Mouse (Mus musculus): ENCODE data around the gene Ace. TPM values are rescaled to one million over a fixed set of nuclear protein-coding genes. Genes with fewer than 3 reads are reported as not detected.
"Not testable (repeated sequence)": the region's sequence is repeated elsewhere in the genome, so short reads cannot be mapped to it uniquely, and the experiment has no call there.

Gene Ace
- polyA plus RNA-seq, 1 experiment from 2014 or later, result 0.36 TPM

DNA sequence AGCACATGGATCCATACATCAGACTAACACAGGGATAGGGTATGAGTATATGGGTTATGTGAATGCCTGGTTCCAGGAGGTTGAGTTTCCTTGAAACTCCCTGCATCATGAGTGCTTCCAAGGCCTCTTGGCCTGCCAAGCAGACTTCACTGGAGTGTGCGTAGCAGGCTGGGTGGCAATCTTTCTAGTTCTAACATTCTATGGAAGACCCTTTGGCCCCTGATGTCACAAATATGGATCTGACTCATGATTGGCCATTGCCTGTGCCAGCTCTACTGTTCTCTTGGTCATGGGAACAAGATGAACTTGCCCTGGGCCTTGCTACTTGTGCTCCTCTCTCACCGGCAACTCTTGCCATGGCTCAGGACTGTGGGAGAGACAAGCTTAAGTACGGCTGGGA is 26.6 kb downstream of the Ace start, which contains the start of gene Ace3:
TSS of gene Ace3 (plus strand) at position 301 of the 400 bp plus-strand sequence.
- Histone ChIP-seq H3K27ac (no peak within 1 kb of the TSS), H3K79me2 (ENCODE audit: inconsistent target) (no peaks in the 10 kb centered on the region), H3K4me3 (ENCODE audit: inconsistent target) (no peak within 1 kb of the TSS), H3K36me3 (ENCODE audit: inconsistent target) (no peaks in the 10 kb centered on the region)
- WGBS (ENCODE audit: missing documents), result 96% methylated on average over 3 of the region's 3 CpGs

- H3K36me3 ChIP-seq (ENCODE audit: inconsistent target), result no peaks in the 10 kb centered on the region
- H3K27ac ChIP-seq, result no peak overlapping the region
- WGBS (ENCODE audit: missing documents), result 94% methylated on average over 6 of the region's 6 CpGs
- H3K79me2 ChIP-seq (ENCODE audit: inconsistent target), result no peaks in the 10 kb centered on the region
- no peak overlapping the region for H3K4me3 ChIP-seq (ENCODE audit: inconsistent target)
These were observed 32.3 kb downstream of the Ace start for GRCm38 (mm10) chr11:106000062-106000461.

GRCm38 (mm10) chr11:106001718-106002117 is 34.0 kb downstream of the Ace start:
- H3K4me3 ChIP-seq (ENCODE audit: inconsistent target), result no peak overlapping the region
- WGBS (ENCODE audit: missing documents), result 27% methylated on average over 4 of the region's 4 CpGs
- H3K27ac ChIP-seq, result no peak overlapping the region
- H3K79me2 ChIP-seq (ENCODE audit: inconsistent target), result no peaks in the 10 kb centered on the region
- H3K36me3 ChIP-seq (ENCODE audit: inconsistent target), result no peaks in the 10 kb centered on the region

DNA sequence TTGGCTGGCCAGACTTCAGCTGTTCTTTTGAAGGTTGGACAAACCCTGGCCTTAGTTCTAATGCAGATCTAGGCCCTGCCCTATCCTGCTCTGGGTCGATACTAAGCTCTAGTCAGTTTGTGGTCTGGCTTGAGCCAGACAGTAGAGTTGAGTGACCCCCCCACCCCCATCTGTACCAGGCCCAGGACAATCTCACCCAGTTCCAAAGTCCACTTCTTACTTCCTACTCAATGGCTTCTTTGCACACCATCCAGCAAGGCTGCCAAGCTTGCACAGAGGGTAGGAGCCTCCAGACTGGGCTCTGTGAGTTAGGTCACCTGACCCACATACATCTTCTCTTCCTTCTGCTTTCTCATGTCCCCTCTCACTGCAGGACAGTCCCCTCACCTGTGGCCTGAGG is 36.8 kb downstream of the Ace start:
- Histone ChIP-seq H3K36me3 (ENCODE audit: inconsistent target) (no peaks in the 10 kb centered on the region), H3K79me2 (ENCODE audit: inconsistent target) (no peaks in the 10 kb centered on the region), H3K27ac (no peak overlapping the region), H3K4me3 (ENCODE audit: inconsistent target) (no peak overlapping the region)
- whole genome bisulfite sequencing (ENCODE audit: missing documents), result 63% methylated on average over 1 of the region's 1 CpGs

GRCm38 (mm10) chr11:106005970-106006369 is 38.2 kb downstream of the Ace start:
- WGBS (ENCODE audit: missing documents), result 69% methylated on average over 5 of the region's 5 CpGs

DNA sequence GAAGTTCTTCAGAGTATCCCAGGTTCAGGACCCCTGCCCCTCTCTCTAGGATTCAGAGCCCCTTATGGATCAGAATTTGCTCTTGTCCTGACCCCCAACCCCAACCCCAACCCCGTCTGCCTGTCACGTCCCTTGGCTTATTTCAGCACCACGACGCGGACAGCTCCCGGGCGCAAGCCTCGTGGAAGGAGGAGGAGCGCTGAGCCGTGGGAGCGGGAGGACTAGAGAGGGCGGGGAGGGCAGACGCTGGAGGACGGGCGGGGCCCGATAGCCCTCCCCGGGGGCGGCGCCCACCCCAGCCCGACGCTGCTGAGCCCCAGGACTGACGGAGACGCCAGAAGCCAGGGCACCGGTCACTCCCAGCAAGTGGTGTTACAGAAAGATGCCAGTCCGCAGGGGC is 40.1 kb downstream of the Ace start, which contains the start of gene Kcnh6:
TSS of gene Kcnh6 (plus strand) at position 304 of the 400 bp plus-strand sequence.
- Histone ChIP-seq H3K27ac (no peak within 1 kb of the TSS), H3K4me3 (ENCODE audit: inconsistent target) (no peak within 1 kb of the TSS), H3K36me3 (ENCODE audit: inconsistent target) (no peaks in the 10 kb centered on the region), H3K79me2 (ENCODE audit: inconsistent target) (no peaks in the 10 kb centered on the region)
- 1% methylated on average over 25 of the region's 25 CpGs for WGBS (ENCODE audit: missing documents)

More at GRCm38 (mm10) chr11:106005970-106006369, 38.2 kb downstream of the Ace start:
- Histone ChIP-seq H3K4me3 (ENCODE audit: inconsistent target) (no peak overlapping the region), H3K27ac (no peak overlapping the region), H3K36me3 (ENCODE audit: inconsistent target) (no peaks in the 10 kb centered on the region), H3K79me2 (ENCODE audit: inconsistent target) (no peaks in the 10 kb centered on the region)

GRCm38 (mm10) chr11:106012711-106013110 is 45.0 kb downstream of the Ace start:
- no peak overlapping the region for H3K4me3 ChIP-seq (ENCODE audit: inconsistent target)
- H3K36me3 ChIP-seq (ENCODE audit: inconsistent target), result no peaks in the 10 kb centered on the region
- WGBS (ENCODE audit: missing documents), result 64% methylated on average over 7 of the region's 7 CpGs
- H3K27ac ChIP-seq, result no peak overlapping the region
- H3K79me2 ChIP-seq (ENCODE audit: inconsistent target), result no peaks in the 10 kb centered on the region

GRCm38 (mm10) chr11:106013556-106014225 is 45.9 kb downstream of the Ace start:
- no peaks in the 10 kb centered on the region for H3K36me3 ChIP-seq (ENCODE audit: inconsistent target)
- H3K4me3 ChIP-seq (ENCODE audit: inconsistent target), result no peak overlapping the region
- H3K79me2 ChIP-seq (ENCODE audit: inconsistent target), result no peaks in the 10 kb centered on the region
- 72% methylated on average over 11 of the region's 11 CpGs for WGBS (ENCODE audit: missing documents)
- H3K27ac ChIP-seq, result no peak overlapping the region

DNA sequence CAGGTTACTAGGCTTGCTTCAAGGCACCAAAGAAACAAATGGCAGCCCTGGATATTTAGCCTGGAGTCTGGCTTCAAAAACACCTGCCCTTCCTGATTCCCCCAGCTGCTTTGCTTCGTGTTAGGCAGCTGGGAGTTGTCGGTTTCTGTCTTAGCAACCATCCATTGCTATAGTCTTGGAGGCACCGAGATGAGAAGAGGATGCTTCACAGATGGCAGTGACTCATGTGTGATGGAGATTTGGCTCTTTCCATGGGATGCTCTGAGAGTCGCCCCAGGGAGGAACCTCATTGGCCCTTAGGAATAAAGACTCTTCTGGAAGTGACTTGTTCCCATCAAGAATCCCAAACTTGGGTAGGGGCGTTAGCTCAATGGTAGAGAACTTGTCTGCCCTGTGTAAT is 48.7 kb downstream of the Ace start:
- 83% methylated on average over 5 of the region's 5 CpGs for WGBS (ENCODE audit: missing documents)
- H3K36me3 ChIP-seq (ENCODE audit: inconsistent target), result no peaks in the 10 kb centered on the region
- no peak overlapping the region for H3K4me3 ChIP-seq (ENCODE audit: inconsistent target)
- no peaks in the 10 kb centered on the region for H3K79me2 ChIP-seq (ENCODE audit: inconsistent target)
- no peak overlapping the region for H3K27ac ChIP-seq

- Histone ChIP-seq H3K79me2 (ENCODE audit: inconsistent target) (no peaks in the 10 kb centered on the region), H3K36me3 (ENCODE audit: inconsistent target) (no peaks in the 10 kb centered on the region), H3K4me3 (ENCODE audit: inconsistent target) (no peak overlapping the region), H3K27ac (no peak overlapping the region)
- WGBS (ENCODE audit: missing documents), result 3% methylated on average over 42 of the region's 50 CpGs
These were observed 52.5 kb downstream of the Ace start for GRCm38 (mm10) chr11:106020051-106020763.

GRCm38 (mm10) chr11:106025774-106026173 is 58.0 kb downstream of the Ace start:
- Histone ChIP-seq H3K4me3 (ENCODE audit: inconsistent target) (no peak overlapping the region), H3K36me3 (ENCODE audit: inconsistent target) (0 out of 2 replicates have a peak, but pooled peaks cover 4% of the 10 kb centered on the region), H3K79me2 (ENCODE audit: inconsistent target) (no peaks in the 10 kb centered on the region), H3K27ac (no peak overlapping the region)
- WGBS (ENCODE audit: missing documents), result 86% methylated on average over 3 of the region's 3 CpGs

- no peak overlapping the region for H3K27ac ChIP-seq
These were observed 58.9 kb downstream of the Ace start for GRCm38 (mm10) chr11:106026465-106027151.

DNA sequence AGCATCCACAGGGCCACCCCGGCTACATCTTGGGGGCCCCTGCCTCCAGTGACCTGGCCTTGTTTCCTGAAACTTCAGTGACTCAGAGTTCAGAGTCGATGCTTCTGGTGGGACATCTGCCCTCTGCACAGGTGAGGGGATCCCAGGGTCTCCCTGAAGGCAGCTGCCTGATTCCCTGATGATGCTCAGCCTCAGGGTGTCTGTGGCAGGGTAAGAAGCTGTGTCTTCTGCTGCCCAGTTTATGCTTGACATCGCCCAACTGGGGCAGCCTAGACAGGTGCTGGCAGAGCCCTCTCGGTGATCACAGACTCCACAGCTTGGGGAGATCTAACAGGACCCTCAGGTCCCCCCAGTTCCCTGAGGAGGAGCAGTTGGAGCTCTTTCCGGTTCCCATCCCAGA is 59.9 kb downstream of the Ace start:
- H3K36me3 ChIP-seq (ENCODE audit: inconsistent target), result 0 out of 2 replicates have a peak, but pooled peaks cover 4% of the 10 kb centered on the region
- H3K4me3 ChIP-seq (ENCODE audit: inconsistent target), result no peak overlapping the region
- WGBS (ENCODE audit: missing documents), result 94% methylated on average over 5 of the region's 5 CpGs
- H3K79me2 ChIP-seq (ENCODE audit: inconsistent target), result no peaks in the 10 kb centered on the region
- no peak overlapping the region for H3K27ac ChIP-seq

More at GRCm38 (mm10) chr11:106026465-106027151, 58.9 kb downstream of the Ace start:
- 34% methylated on average over 11 of the region's 11 CpGs for WGBS (ENCODE audit: missing documents)
- H3K4me3 ChIP-seq (ENCODE audit: inconsistent target), result no peak overlapping the region
- H3K36me3 ChIP-seq (ENCODE audit: inconsistent target), result 0 out of 2 replicates have a peak, but pooled peaks cover 4% of the 10 kb centered on the region
- H3K79me2 ChIP-seq (ENCODE audit: inconsistent target), result no peaks in the 10 kb centered on the region

DNA sequence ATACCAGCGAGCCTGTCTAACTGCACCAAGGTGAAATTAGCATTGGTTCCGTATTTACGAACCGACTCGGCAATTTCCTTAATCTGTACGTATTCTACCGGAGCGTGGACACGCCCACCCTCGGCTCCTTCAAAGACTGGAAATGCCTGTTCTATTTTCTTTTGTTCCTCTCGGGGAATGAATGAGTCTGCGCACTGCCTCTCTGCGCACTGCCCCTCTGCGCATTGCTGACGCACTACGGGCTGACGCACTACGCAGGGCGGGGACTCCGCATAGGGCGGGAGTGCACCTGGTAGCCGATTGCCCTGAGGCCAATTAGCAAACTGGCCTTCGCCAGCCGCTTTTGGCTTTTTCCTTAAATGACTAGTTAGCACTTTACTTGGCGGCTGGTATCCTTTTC is 64.3 kb downstream of the Ace start:
- not testable (repeated sequence) for H3K27ac ChIP-seq; H3K36me3 ChIP-seq (ENCODE audit: inconsistent target); H3K79me2 ChIP-seq (ENCODE audit: inconsistent target)
- WGBS (ENCODE audit: missing documents), result no CpG with 5 or more reads among the region's 25 CpGs
- H3K4me3 ChIP-seq (ENCODE audit: inconsistent target), result peak overlapping the region; percentile 26

DNA sequence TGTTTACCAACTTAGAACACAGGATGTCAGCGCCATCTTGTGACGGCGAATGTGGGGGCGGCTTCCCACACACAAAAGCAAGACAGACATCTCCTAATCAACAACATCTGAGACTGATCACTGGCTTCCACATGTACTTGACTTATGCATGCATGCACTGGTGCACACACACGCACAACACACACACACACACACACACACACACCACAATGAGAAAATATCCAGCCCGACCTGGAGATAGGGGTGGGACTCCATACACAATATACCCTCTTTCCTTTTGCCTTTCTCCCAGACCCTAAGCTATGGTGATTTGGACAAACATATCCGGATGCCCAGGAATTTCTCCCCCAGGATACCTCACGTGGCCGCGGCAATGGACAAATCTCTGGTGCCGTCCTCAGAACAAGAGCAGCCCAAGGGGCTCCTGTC is 65.8 kb downstream of the Ace start:
- peaks cover 16% of the 10 kb centered on the region for H3K79me2 ChIP-seq (ENCODE audit: inconsistent target)
- peak overlapping the region; percentile 15; the same call in 1 of the 2 replicates for H3K27ac ChIP-seq
- no peaks in the 10 kb centered on the region for H3K36me3 ChIP-seq (ENCODE audit: inconsistent target)
- no peak overlapping the region for H3K4me3 ChIP-seq (ENCODE audit: inconsistent target)
- WGBS (ENCODE audit: missing documents), result 41% methylated on average over 11 of the region's 11 CpGs

Data from macrophage (primary cell).